Mouse (Mus musculus) ES-E14 (cell line): ENCODE measurements around the gene Cryl1. TPM values are rescaled to one million over a fixed set of nuclear protein-coding genes. Genes with fewer than 3 reads are reported as not detected.

Source experiments
- DNase-seq: peaks from one replicate; pipeline ENCODE4 v3.0.0-alpha.2; 2013; ENCODE audit warnings: low read depth, low spot score
- H3K27ac ChIP-seq: 2 replicates; pipeline ENCODE4 v1.5.1; 2012; ENCODE audit warnings: low read depth, mild to moderate bottlenecking, low read length, moderate library complexity, mixed read lengths; ENCODE audit not compliant: poor library complexity, insufficient read depth, severe bottlenecking
- H3K36me3 ChIP-seq: 2 replicates; pipeline ENCODE4 v1.6.1; 2012; ENCODE audit warnings: mild to moderate bottlenecking, low read length, moderate library complexity, mixed read lengths; ENCODE audit not compliant: control insufficient read depth, poor library complexity, insufficient read depth, severe bottlenecking
- H3K4me1 ChIP-seq, 2 experiments: fragments of 150-350 bp in 1 of 2; sonication (generic) in 1 of 2; 2 replicates each; pipeline ENCODE4 v1.6.1; 2012; ENCODE audit warnings: low read length in 2 of 2, mild to moderate bottlenecking in 1 of 2, mixed read lengths in 1 of 2; ENCODE audit not compliant: control insufficient read depth in 2 of 2, insufficient read depth in 2 of 2, poor library complexity in 1 of 2
- H3K4me3 ChIP-seq, 2 experiments: fragments of 150-350 bp in 1 of 2; sonication (generic) in 1 of 2; 2 replicates each; pipeline ENCODE4 v1.5.1; 2012; ENCODE audit warnings: low read length in 2 of 2, low read depth in 1 of 2, mild to moderate bottlenecking in 1 of 2, mixed read lengths in 1 of 2; ENCODE audit not compliant: insufficient read depth in 1 of 2, poor library complexity in 1 of 2, severe bottlenecking in 1 of 2
- H3K9ac ChIP-seq: 2 replicates; pipeline ENCODE4 v1.6.1; 2012; ENCODE audit warnings: low read depth, mild to moderate bottlenecking, low read length, mixed read lengths; ENCODE audit not compliant: poor library complexity, insufficient read depth, severe bottlenecking
- H3K9me3 ChIP-seq: fragments of 150-350 bp; sonication (generic); 2 replicates; pipeline ENCODE4 v1.6.1; 2012; ENCODE audit warnings: low read depth, mild to moderate bottlenecking, low read length; ENCODE audit not compliant: control insufficient read depth, insufficient read depth
- CHD2 ChIP-seq: IDR thresholded peaks from 2 replicates; pipeline ENCODE4 v1.6.1; 2014; ENCODE audit warnings: mild to moderate bottlenecking, low read depth, low read length, inconsistent platforms
- HCFC1 ChIP-seq: IDR thresholded peaks from 2 replicates; pipeline ENCODE4 v1.6.1; 2012; ENCODE audit warnings: low read length, inconsistent platforms, borderline replicate concordance; ENCODE audit not compliant: insufficient read depth
- MAFK ChIP-seq: IDR thresholded peaks from 2 replicates; pipeline ENCODE4 v1.6.1; 2014; ENCODE audit warnings: mild to moderate bottlenecking, low read depth, low read length, inconsistent platforms; ENCODE audit not compliant: insufficient read depth
- ZC3H11A ChIP-seq: IDR thresholded peaks from 2 replicates; pipeline ENCODE4 v1.6.1; 2012; ENCODE audit warnings: low read depth, mild to moderate bottlenecking, inconsistent platforms, low read length, borderline replicate concordance
- ZNF384 ChIP-seq: IDR thresholded peaks from 2 replicates; pipeline ENCODE4 v1.6.1; 2012; ENCODE audit warnings: low read depth, low read length, inconsistent platforms
- in situ Hi-C, 2 experiments: fragments of 600-800 bp; cut with MboI; formaldehyde crosslinking; loops; one replicate each; pipeline ENCODE4 v1.15.1; 2025; ENCODE audit warnings: low sequenced_read_pairs in 2 of 2, inconsistent platforms in 1 of 2; ENCODE audit not compliant: unreplicated experiment in 2 of 2
- total RNA-seq: library from RNA; depleted of rRNA; stranded (reverse); fragments of 300-350 nt; gene quantifications from 2 replicates; pipeline ENCODE4 v1.2.3, GENCODE M21; 2012

Gene Cryl1
- total RNA-seq, 1 experiment: 4.1 TPM

- no peak overlapping the region for H3K4me3 ChIP-seq
- peak; percentile 42 for DNase-seq
- no peak overlapping the region for H3K27ac ChIP-seq
- in situ Hi-C loops: no loop called here
- H3K9me3 ChIP-seq: no peaks in the 10 kb centered on the region
- peaks cover 3 to 11% of the 10 kb centered on the region in 2 experiments; a peak in 1 of 4 replicates for H3K4me1 ChIP-seq
- H3K9ac ChIP-seq: no peak overlapping the region
- TF ChIP-seq CHD2 (no peak), ZNF384 (no peak), MAFK (no peak), ZC3H11A (no peak), HCFC1 (no peak)
- 0 out of 2 replicates have a peak, but pooled peaks cover 1% of the 10 kb centered on the region for H3K36me3 ChIP-seq
Measured at GRCm38 (mm10) chr14:57316662-57317600, 81.4 kb downstream of the Cryl1 start.

GRCm38 (mm10) chr14:57315976-57316375 is 82.4 kb downstream of the Cryl1 start:
- Histone ChIP-seq H3K4me3 (no peak overlapping the region), H3K4me1 (peaks cover 3 to 11% of the 10 kb centered on the region in 2 experiments; a peak in 1 of 4 replicates), H3K9ac (no peak overlapping the region), H3K9me3 (no peaks in the 10 kb centered on the region), H3K27ac (no peak overlapping the region), H3K36me3 (0 out of 2 replicates have a peak, but pooled peaks cover 1% of the 10 kb centered on the region)
- no peak for TF ChIP-seq MAFK
- no peak for TF ChIP-seq CHD2
- no peak for TF ChIP-seq ZNF384
- TF ChIP-seq HCFC1: no peak
- TF ChIP-seq ZC3H11A: no peak
- in situ Hi-C loops: no loop called here
- DNase-seq: no peak

DNA sequence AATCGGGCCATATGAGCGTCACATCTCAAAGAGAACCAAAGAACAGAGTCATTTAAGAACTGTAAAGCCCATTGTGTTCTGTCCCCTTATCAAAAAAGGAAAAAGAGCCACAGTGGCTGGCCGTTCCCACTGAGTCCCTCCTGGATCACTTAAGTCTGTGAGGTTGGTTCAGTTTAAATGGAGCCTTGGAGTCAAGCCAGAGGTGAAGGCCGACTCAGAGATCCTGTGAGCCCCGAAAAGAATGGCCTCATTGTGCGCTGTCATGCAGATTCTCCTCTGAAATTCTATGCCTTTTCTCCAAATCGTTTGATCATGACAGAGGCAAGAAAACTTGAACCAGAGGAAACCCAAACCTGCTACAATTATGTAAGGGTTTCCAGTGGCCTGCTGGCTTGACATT is 82.8 kb downstream of the Cryl1 start:
- H3K27ac ChIP-seq: no peak overlapping the region

DNA sequence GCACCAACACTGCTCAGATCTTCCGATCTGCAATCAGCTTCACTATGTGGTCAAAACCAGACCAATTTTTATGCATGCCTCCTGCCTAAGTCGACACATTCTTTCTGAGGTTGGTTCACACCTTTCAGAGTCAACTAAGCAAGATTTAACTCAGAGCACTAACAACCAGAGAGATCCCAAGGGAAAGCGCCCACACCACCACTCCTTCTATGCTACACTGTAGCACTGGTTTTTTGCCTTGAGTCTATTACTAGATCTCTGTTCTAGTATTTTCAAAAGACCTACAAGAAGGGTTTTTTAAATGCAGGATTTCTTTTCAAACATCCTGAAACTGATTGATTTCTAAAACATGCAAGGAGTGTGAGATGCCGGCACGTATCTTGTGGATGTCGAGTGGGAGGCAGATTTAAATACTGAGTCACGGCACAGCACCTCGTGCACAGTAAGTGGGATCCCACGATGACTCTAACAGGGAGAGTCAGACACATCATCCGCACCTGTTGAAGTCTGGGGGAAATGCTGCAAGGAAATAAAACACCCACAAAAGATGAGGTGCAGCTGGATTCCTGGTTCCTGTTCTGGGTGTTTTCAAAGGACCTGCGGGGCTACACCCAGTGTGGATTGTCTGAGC is 96.6 kb downstream of the Cryl1 start:
- in situ Hi-C loops: no loop called here
- no peak overlapping the region for H3K4me3 ChIP-seq

More for the DNA sequence above, 82.8 kb downstream of the Cryl1 start:
- H3K9me3 ChIP-seq: no peaks in the 10 kb centered on the region
- no peak overlapping the region for H3K9ac ChIP-seq
- peaks cover 3 to 11% of the 10 kb centered on the region in 2 experiments; a peak in 1 of 4 replicates for H3K4me1 ChIP-seq
- DNase-seq: no peak
- H3K36me3 ChIP-seq: 0 out of 2 replicates have a peak, but pooled peaks cover 1% of the 10 kb centered on the region
- in situ Hi-C loops: no loop called here
- no peak overlapping the region for H3K4me3 ChIP-seq
- TF ChIP-seq HCFC1 (no peak), MAFK (no peak), ZNF384 (no peak), ZC3H11A (no peak), CHD2 (no peak)

More for the DNA sequence above, 96.6 kb downstream of the Cryl1 start:
- Histone ChIP-seq H3K9ac (no peak overlapping the region), H3K27ac (no peak overlapping the region), H3K36me3 (no peaks in the 10 kb centered on the region), H3K9me3 (no peaks in the 10 kb centered on the region), H3K4me1 (no peaks in the 10 kb centered on the region)
- TF ChIP-seq MAFK: no peak
- TF ChIP-seq HCFC1: no peak
- TF ChIP-seq CHD2: no peak
- no peak for TF ChIP-seq ZNF384
- no peak for TF ChIP-seq ZC3H11A
- DNase-seq: no peak
